Mouse (Mus musculus) testis, adult 2 months (tissue): Measurements from ENCODE around the gene Apoa1.

Source experiments
- CTCF ChIP-seq: fragments of 200-500 bp; IDR thresholded peaks from 2 replicates; pipeline ENCODE4 v1.5.1; 2012; ENCODE audit warnings: low read depth, mild to moderate bottlenecking, inconsistent platforms, low read length, moderate library complexity; ENCODE audit not compliant: control insufficient read depth, insufficient read depth, insufficient replicate concordance
- POLR2A ChIP-seq: fragments of 200-500 bp; IDR thresholded peaks from 2 replicates; pipeline ENCODE4 v1.6.1; 2012; ENCODE audit warnings: low read depth, mild to moderate bottlenecking, inconsistent platforms, low read length, moderate library complexity; ENCODE audit not compliant: control insufficient read depth

DNA sequence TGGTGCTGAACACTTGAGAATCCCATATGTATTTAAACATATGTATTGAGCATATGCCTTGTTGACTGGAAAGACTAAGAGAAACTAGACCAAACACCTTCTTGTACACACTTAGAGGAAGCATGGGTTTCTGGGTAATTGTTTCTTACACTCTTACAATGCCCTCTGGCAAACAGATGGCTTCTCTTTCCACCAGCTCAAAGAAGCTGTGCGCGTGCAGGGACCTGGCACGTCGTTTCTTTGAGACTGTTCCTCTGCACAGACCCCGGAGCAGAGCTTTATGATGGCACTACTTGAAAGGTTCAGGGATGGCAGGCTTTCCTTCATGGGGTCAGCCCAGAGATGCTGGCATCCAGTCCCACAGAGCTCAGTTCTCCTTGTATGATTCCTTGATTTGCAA lies 39.4 kb upstream of the Apoa1 start:
- TF ChIP-seq CTCF = no peak
- TF ChIP-seq POLR2A = no peak
